Mouse (Mus musculus) heart, adult 2 months (tissue): ENCODE data around the gene Fgfr2. TPM values are rescaled to one million over a fixed set of nuclear protein-coding genes. Genes with fewer than 3 reads are reported as not detected.

Experiments
- DNase-seq, 2 experiments: peaks; one replicate each; pipeline ENCODE4 v3.0.0; 2021
- H3K27ac ChIP-seq: fragments of 200-600 bp; 2 replicates; pipeline ENCODE4 v1.8.1; 2022
- H3K27me3 ChIP-seq: fragments of 200-500 bp; 2 replicates; pipeline ENCODE4 v1.6.1; 2012; ENCODE audit warnings: mild to moderate bottlenecking, low read length, inconsistent platforms, mixed read lengths; ENCODE audit not compliant: control insufficient read depth, insufficient read depth
- H3K36me3 ChIP-seq: fragments of 200-500 bp; 2 replicates; pipeline ENCODE4 v1.6.1; 2012; ENCODE audit warnings: low read length, inconsistent platforms; ENCODE audit not compliant: control insufficient read depth, insufficient read depth
- H3K4me1 ChIP-seq: fragments of 200-500 bp; 2 replicates; pipeline ENCODE4 v1.6.1; 2011; ENCODE audit warnings: low read length; ENCODE audit not compliant: control insufficient read depth, insufficient read depth
- H3K4me3 ChIP-seq: fragments of 200-600 bp; 2 replicates; pipeline ENCODE4 v1.8.1; 2022
- H3K79me2 ChIP-seq: fragments of 200-500 bp; replicated peaks from 2 replicates; pipeline ENCODE4 v1.6.1; 2012; ENCODE audit warnings: mild to moderate bottlenecking, inconsistent platforms, low read length, moderate library complexity, mixed read lengths; ENCODE audit not compliant: control insufficient read depth, insufficient read depth
- H3K9ac ChIP-seq: fragments of 200-500 bp; 2 replicates; pipeline ENCODE4 v1.6.1; 2012; ENCODE audit warnings: low read depth, mild to moderate bottlenecking, control low read depth, inconsistent platforms, low read length, mixed read lengths
- CTCF ChIP-seq: fragments of 200-600 bp; IDR thresholded peaks from 2 replicates; pipeline ENCODE4 v1.8.1; 2022; ENCODE audit warnings: antibody characterized with exemption, mild to moderate bottlenecking, moderate library complexity
- EP300 ChIP-seq: fragments of 200-500 bp; IDR thresholded peaks from 2 replicates; pipeline ENCODE4 v1.6.1; 2011; ENCODE audit warnings: low read depth, low read length, control low read depth; ENCODE audit not compliant: insufficient read depth
- POLR2A ChIP-seq: fragments of 200-500 bp; IDR thresholded peaks from 2 replicates; pipeline ENCODE4 v1.6.1; 2011; ENCODE audit warnings: mild to moderate bottlenecking, low read depth, low read length, control low read depth; ENCODE audit not compliant: insufficient read depth
- WGBS: fragments of 180-500 bp; shearing (Covaris S2); methylation state at CpG from one replicate; pipeline ENCODE4 v1.1.7; 2018; 5-methylcytosine and 5-hydroxymethylcytosine counted together
- intact Hi-C: fragments of 180-260 bp; cut with DNase I; formaldehyde crosslinking; loops from one replicate; pipeline ENCODE4 v1.15.1; 2025
- polyA plus RNA-seq: library from polyadenylated mRNA; depleted of rRNA; stranded (reverse); fragments of >200 nt; gene quantifications from 2 replicates; pipeline ENCODE4 v1.2.3, GENCODE M21; 2012
- total RNA-seq, 2 experiments: library from RNA; stranded (reverse); gene quantifications; 2 replicates each; pipeline ENCODE4 v1.2.3; 2021

Fgfr2 gene
- total and polyA plus RNA-seq, 3 experiments = 1.1 to 2.0 (median 1.3) TPM

- Histone ChIP-seq H3K79me2 (no peaks in the 10 kb centered on the region), H3K27ac (no peak overlapping the region)
These were observed 235.9 kb downstream of the Fgfr2 start for GRCm38 (mm10) chr7:132887019-132887804.

GRCm38 (mm10) chr7:132884031-132884430 lies 239.1 kb downstream of the Fgfr2 start:
- H3K4me3 ChIP-seq = no peak overlapping the region
- intact Hi-C loops = loop anchor here (5.0 kb wide), 2 partner anchors 88 to 113 kb away; no protein-coding TSS in a partner anchor
- 88% methylated on average over 7 of the region's 7 CpGs for WGBS
- H3K27me3 ChIP-seq = no peaks in the 10 kb centered on the region
- 0 out of 2 replicates have a peak, but pooled peaks cover 2% of the 10 kb centered on the region for H3K4me1 ChIP-seq
- H3K79me2 ChIP-seq = no peaks in the 10 kb centered on the region
- TF ChIP-seq EP300 (no peak), POLR2A (no peak), CTCF (peak; percentile 55)
- peaks cover 5% of the 10 kb centered on the region; the same call in 1 of the 2 replicates for H3K36me3 ChIP-seq
- no peak overlapping the region for H3K9ac ChIP-seq
- DNase-seq = no peak
- no peak overlapping the region for H3K27ac ChIP-seq

More at GRCm38 (mm10) chr7:132887019-132887804, 235.9 kb downstream of the Fgfr2 start:
- Histone ChIP-seq H3K27me3 (no peaks in the 10 kb centered on the region), H3K36me3 (no peaks in the 10 kb centered on the region), H3K4me3 (no peak overlapping the region), H3K4me1 (peaks cover 2% of the 10 kb centered on the region; the same call in 1 of the 2 replicates), H3K9ac (no peak overlapping the region)
- intact Hi-C loops = no loop called here
- WGBS = 53% methylated on average over 7 of the region's 7 CpGs
- no peak for DNase-seq
- TF ChIP-seq CTCF = no peak

- DNase-seq = no peak
- no peak for TF ChIP-seq EP300
- TF ChIP-seq CTCF = peak; percentile 58
- no peak for TF ChIP-seq POLR2A
- Histone ChIP-seq H3K27me3 (no peaks in the 10 kb centered on the region), H3K4me1 (0 out of 2 replicates have a peak, but pooled peaks cover 2% of the 10 kb centered on the region), H3K36me3 (peaks cover 5% of the 10 kb centered on the region; the same call in 1 of the 2 replicates), H3K9ac (no peak overlapping the region), H3K79me2 (no peaks in the 10 kb centered on the region), H3K27ac (no peak overlapping the region), H3K4me3 (no peak overlapping the region)
- WGBS = 70% methylated on average over 2 of the region's 2 CpGs
- intact Hi-C loops = loop anchor here (2.0 to 5.0 kb wide), 3 partner anchors 90 to 226 kb away; no protein-coding TSS in a partner anchor
These were observed 240.8 kb downstream of the Fgfr2 start for GRCm38 (mm10) chr7:132882343-132882742.

- Histone ChIP-seq H3K27ac (no peak overlapping the region), H3K9ac (no peak overlapping the region), H3K79me2 (no peaks in the 10 kb centered on the region), H3K4me3 (no peak overlapping the region), H3K36me3 (peaks cover 5% of the 10 kb centered on the region), H3K27me3 (no peaks in the 10 kb centered on the region), H3K4me1 (0 out of 2 replicates have a peak, but pooled peaks cover 2% of the 10 kb centered on the region)
- 53% methylated on average over 1 of the region's 1 CpGs for WGBS
- TF ChIP-seq CTCF = no peak
- no peak for TF ChIP-seq EP300
- no peak for TF ChIP-seq POLR2A
- DNase-seq = no peak
- intact Hi-C loops = loop anchor here (5.0 kb wide), 2 partner anchors 92 to 117 kb away; no protein-coding TSS in a partner anchor
These were observed 242.9 kb downstream of the Fgfr2 start for GRCm38 (mm10) chr7:132880276-132880675.

GRCm38 (mm10) chr7:132875391-132876086 lies 247.6 kb downstream of the Fgfr2 start:
- no peak overlapping the region for H3K4me3 ChIP-seq
- no peaks in the 10 kb centered on the region for H3K27me3 ChIP-seq
- H3K79me2 ChIP-seq = no peaks in the 10 kb centered on the region
- TF ChIP-seq CTCF (no peak), POLR2A (no peak), EP300 (no peak)
- DNase-seq = no peak
- WGBS = 88% methylated on average over 2 of the region's 2 CpGs
- no peaks in the 10 kb centered on the region for H3K4me1 ChIP-seq
- H3K27ac ChIP-seq = no peak overlapping the region
- H3K36me3 ChIP-seq = peaks cover 5% of the 10 kb centered on the region
- intact Hi-C loops = no loop called here
- H3K9ac ChIP-seq = no peak overlapping the region

GRCm38 (mm10) chr7:132873043-132873442 lies 250.1 kb downstream of the Fgfr2 start:
- Histone ChIP-seq H3K4me3 (no peak overlapping the region), H3K4me1 (no peaks in the 10 kb centered on the region), H3K79me2 (no peaks in the 10 kb centered on the region), H3K36me3 (no peaks in the 10 kb centered on the region; the same call in 1 of the 2 replicates), H3K9ac (no peak overlapping the region), H3K27me3 (no peaks in the 10 kb centered on the region), H3K27ac (no peak overlapping the region)
- DNase-seq = no peak
- 83% methylated on average over 2 of the region's 2 CpGs for WGBS
- intact Hi-C loops = no loop called here
- TF ChIP-seq CTCF = no peak
- TF ChIP-seq POLR2A = no peak
- no peak for TF ChIP-seq EP300
